Mouse (Mus musculus) midbrain, embryonic 11.5 days (tissue): ENCODE measurements around the gene Usp30. TPM values are rescaled to one million over a fixed set of nuclear protein-coding genes. Genes with fewer than 3 reads are reported as not detected.

Source experiments
- ATAC-seq: fragments of 200-750 bp; cut with Nextera tagmentation; 2 replicates; pipeline ENCODE4 v1.8.0; 2017; ENCODE audit warnings: moderate TSS enrichment, moderate library complexity; ENCODE audit not compliant: low FRiP score
- DNase-seq: peaks from one replicate; pipeline ENCODE4 v3.0.0; 2015; ENCODE audit warnings: low spot score; ENCODE audit errors: missing footprints
- H3K27ac ChIP-seq: fragments of 300-500 bp; sonication (generic); 2 replicates; pipeline ENCODE4 v1.5.1; 2014; ENCODE audit warnings: low read depth, low read length
- H3K27me3 ChIP-seq: fragments of 300-500 bp; sonication (generic); 2 replicates; pipeline ENCODE4 v1.6.1; 2014; ENCODE audit warnings: mild to moderate bottlenecking, low read length, moderate library complexity, mixed read lengths; ENCODE audit not compliant: control insufficient read depth, insufficient read depth
- H3K36me3 ChIP-seq: fragments of 300-500 bp; sonication (generic); 2 replicates; pipeline ENCODE4 v1.6.1; 2014; ENCODE audit warnings: mild to moderate bottlenecking, low read length, moderate library complexity, mixed read lengths; ENCODE audit not compliant: control insufficient read depth, insufficient read depth
- H3K4me1 ChIP-seq: fragments of 300-500 bp; sonication (generic); 2 replicates; pipeline ENCODE4 v1.6.1; 2014; ENCODE audit warnings: low read length; ENCODE audit not compliant: control insufficient read depth, insufficient read depth
- H3K4me2 ChIP-seq: fragments of 300-500 bp; sonication (generic); 2 replicates; pipeline ENCODE4 v1.6.1; 2014; ENCODE audit warnings: mild to moderate bottlenecking, moderate library complexity
- H3K4me3 ChIP-seq: fragments of 300-500 bp; sonication (generic); 2 replicates; pipeline ENCODE4 v1.5.1; 2014; ENCODE audit warnings: low read depth, low read length
- H3K9ac ChIP-seq: fragments of 300-500 bp; sonication (generic); 2 replicates; pipeline ENCODE4 v1.6.1; 2014; ENCODE audit warnings: low read length
- H3K9me3 ChIP-seq: fragments of 300-500 bp; sonication (generic); 2 replicates; pipeline ENCODE4 v1.6.1; 2016; ENCODE audit warnings: low read length; ENCODE audit not compliant: control insufficient read depth
- WGBS: fragments of 180-500 bp; shearing (Covaris S2); extraction: QIAGEN DNeasy Blood & Tissue Kit; methylation state at CpG from one replicate; pipeline ENCODE4 v1.1.7; 2014; 5-methylcytosine and 5-hydroxymethylcytosine counted together
- polyA plus RNA-seq: library from polyadenylated mRNA; unstranded; fragments of >200 nt; fragmentation: Nextera tagmentation; extraction: Ambion mirVana; gene quantifications from 2 replicates; pipeline ENCODE4 v1.2.1, GENCODE M21; 2014

Gene Usp30
- polyA plus RNA-seq, 1 experiment from 2014 or later: 11.0 TPM

DNA sequence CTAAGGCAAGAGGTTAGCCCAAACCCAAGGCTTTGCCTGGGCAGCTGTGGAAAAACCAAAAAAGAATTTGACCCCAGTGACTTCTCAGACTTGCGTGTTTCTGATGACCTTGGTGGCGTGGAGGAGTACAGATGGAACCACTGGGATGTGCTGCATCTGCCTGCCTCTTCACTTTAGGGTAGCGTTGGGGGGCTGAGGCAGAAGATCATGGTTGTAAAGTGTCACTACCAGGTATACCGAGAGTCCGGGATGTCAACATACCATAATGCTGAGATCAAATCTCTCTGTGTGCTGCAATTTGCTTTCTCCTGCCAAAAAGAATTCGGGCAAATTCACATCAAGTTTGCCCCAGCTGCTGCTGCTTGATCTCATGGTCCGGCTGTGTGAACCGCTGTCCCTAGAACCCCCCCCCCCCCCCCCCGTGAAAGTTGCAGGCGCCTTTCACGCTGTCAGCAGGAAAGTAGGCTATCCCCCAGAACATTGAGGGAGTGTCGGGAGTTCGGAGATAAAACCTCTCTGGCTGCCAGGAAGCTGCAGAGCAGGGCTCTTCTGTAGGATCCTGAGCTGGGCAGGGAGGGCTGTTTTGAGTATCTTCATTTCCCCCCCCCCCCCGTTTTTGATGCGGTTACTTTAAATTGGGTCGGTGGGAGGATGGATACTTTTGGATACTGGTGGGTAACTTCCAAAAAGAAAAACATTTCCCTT, 108.8 kb downstream of the Usp30 start:
- no peak for ATAC-seq
- 36% methylated on average over 16 of the region's 16 CpGs for WGBS
- Histone ChIP-seq H3K27ac (no peak overlapping the region), H3K36me3 (no peaks in the 10 kb centered on the region), H3K9ac (no peak overlapping the region), H3K4me3 (no peak overlapping the region), H3K4me2 (no peak overlapping the region), H3K9me3 (no peaks in the 10 kb centered on the region), H3K27me3 (no peaks in the 10 kb centered on the region), H3K4me1 (peaks cover 9% of the 10 kb centered on the region; the same call in 1 of the 2 replicates)
- no peak for DNase-seq

Other genes starting within 250 kb of the Usp30 start
- 1.3 TPM in 2 replicates for gene Selplg, start 232.8 kb upstream of the Usp30 start, polyA plus RNA-seq
- 201 and 205 TPM in 2 replicates for gene Coro1c, start 156.7 kb upstream of the Usp30 start, polyA plus RNA-seq
- gene Ssh1, start 71.6 kb upstream of the Usp30 start, polyA plus RNA-seq: 18.8 and 20.8 TPM in 2 replicates
- gene Dao, start 61.8 kb upstream of the Usp30 start, polyA plus RNA-seq: not detected in 2 replicates
- 21.2 TPM in 2 replicates for gene Svop, start 26.1 kb downstream of the Usp30 start, polyA plus RNA-seq
- gene Alkbh2, start 62.8 kb downstream of the Usp30 start, polyA plus RNA-seq: 13.8 and 14.0 TPM in 2 replicates
- gene Ung, start 64.9 kb downstream of the Usp30 start, polyA plus RNA-seq: 30.0 and 35.1 TPM in 2 replicates
- gene Acacb, start 81.1 kb downstream of the Usp30 start, polyA plus RNA-seq: 1.6 and 1.7 TPM in 2 replicates
- 6.5 and 6.9 TPM in 2 replicates for gene Foxn4, start 208.3 kb downstream of the Usp30 start, polyA plus RNA-seq
- 0.45 and 0.66 TPM in 2 replicates for gene Myo1h, start 223.7 kb downstream of the Usp30 start, polyA plus RNA-seq